In the genomic region with DNA sequence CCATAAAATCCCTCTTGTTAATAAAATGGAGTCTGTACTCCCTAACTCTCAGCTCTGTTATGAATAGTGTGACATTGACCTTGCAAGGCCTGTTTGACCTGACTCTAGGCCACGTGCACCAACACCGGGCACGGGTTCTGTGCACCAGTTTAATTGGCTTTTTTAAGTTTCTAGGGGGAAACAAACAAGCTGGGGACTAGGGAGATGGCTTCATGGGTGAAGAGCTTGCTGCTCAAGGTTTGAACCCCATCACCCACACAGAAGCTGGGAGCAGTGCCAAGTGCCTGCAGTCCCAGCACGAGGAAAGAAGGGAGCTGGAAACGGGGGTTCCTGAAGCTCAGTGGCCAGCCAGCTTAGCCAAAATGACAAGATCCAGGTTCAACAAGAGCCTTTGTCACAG, we compare ENCODE assay signal across 14 mouse cellular contexts.
DNase-seq lines count a peak whose midpoint lies in the region; ATAC-seq and TF ChIP-seq lines count a peak whose summit lies in the region.
"Had no signal": no experiment of that assay in that cellular context is flagged by ENCODE, and none has a peak within 500 bp of the region (broad histone marks: within the 10 kb centered on the region; RNA-seq: fewer than 3 reads in every experiment).

No protein-coding gene starts in this region.

- no peaks in the 10 kb centered on the region for H3K27me3 ChIP-seq in limb, embryonic 12.5 days
- H3K27me3 ChIP-seq in limb, embryonic 10.5 days (ENCODE audit: low read depth, poor library complexity, severe bottlenecking) = no peaks in the 10 kb centered on the region
- no peaks in the 10 kb centered on the region for H3K27me3 ChIP-seq in midbrain, embryonic 14.5 days (ENCODE audit: control insufficient read depth, insufficient read depth, low read length)
- H3K27me3 ChIP-seq: embryonic facial prominence, embryonic 12.5 days had no signal

- 85% methylated on average over 5 of the region's 5 CpGs for WGBS in limb, embryonic 12.5 days
- 90% methylated on average over 5 of the region's 5 CpGs for WGBS in limb, embryonic 10.5 days
- 78% methylated on average over 5 of the region's 5 CpGs for WGBS in midbrain, embryonic 14.5 days

- H3K4me3 ChIP-seq in gastrocnemius, adult 2 months = no peak overlapping the region
- no peak overlapping the region for H3K4me3 ChIP-seq in limb, embryonic 12.5 days (replicated peaks)
- no peak overlapping the region for H3K4me3 ChIP-seq in limb, embryonic 10.5 days
- H3K4me3 ChIP-seq in midbrain, embryonic 14.5 days (replicated peaks; ENCODE audit: low read depth, low read length) = no peak overlapping the region
- H3K4me3 ChIP-seq: embryonic facial prominence, embryonic 12.5 days; forebrain, embryonic 10.5 days had no signal

- DNase-seq in gastrocnemius, adult 2 months = peak; percentile 39
- no peak for DNase-seq in gastrocnemius, postnatal 10 days
- DNase-seq in limb, embryonic 10.5 days (ENCODE audit: low spot score) = no peak
- peak; percentile 18 for DNase-seq in ZHBTc4 (ENCODE audit: low read depth, low spot score)
- peak; percentile 83 for DNase-seq in kidney, adult 9 months
- no peak for DNase-seq in cerebellum, adult 9-10 months
- DNase-seq in midbrain, embryonic 14.5 days = no peak
- DNase-seq: cerebellum, postnatal 14 days; right cerebral cortex, postnatal 25 days; thymus, postnatal 4 days had no signal

- H3K9ac ChIP-seq in limb, embryonic 12.5 days (replicated peaks) = no peak overlapping the region
- no peak overlapping the region for H3K9ac ChIP-seq in midbrain, embryonic 14.5 days (replicated peaks; ENCODE audit: low read length)
- H3K9ac ChIP-seq: embryonic facial prominence, embryonic 12.5 days had no signal

- peaks cover 75% of the 10 kb centered on the region for H3K36me3 ChIP-seq in limb, embryonic 12.5 days
- H3K36me3 ChIP-seq in limb, embryonic 10.5 days = peaks cover 75% of the 10 kb centered on the region
- no peaks in the 10 kb centered on the region for H3K36me3 ChIP-seq in midbrain, embryonic 14.5 days (ENCODE audit: control insufficient read depth, insufficient read depth, low read length)

- no peaks in the 10 kb centered on the region; the same call in 1 of the 2 replicates for H3K4me1 ChIP-seq in limb, embryonic 12.5 days (replicated peaks)
- peaks cover 39% of the 10 kb centered on the region for H3K4me1 ChIP-seq in limb, embryonic 10.5 days
- no peaks in the 10 kb centered on the region for H3K4me1 ChIP-seq in midbrain, embryonic 14.5 days (ENCODE audit: control insufficient read depth, insufficient read depth, low read length)
- H3K4me1 ChIP-seq: embryonic facial prominence, embryonic 12.5 days had no signal

- H3K27ac ChIP-seq in gastrocnemius, adult 2 months = peak overlapping the region; percentile 90
- 0 out of 2 replicates have a peak overlapping the region, but pooled peaks have one; percentile 17 for H3K27ac ChIP-seq in limb, embryonic 12.5 days
- no peak overlapping the region for H3K27ac ChIP-seq in limb, embryonic 10.5 days
- no peak overlapping the region for H3K27ac ChIP-seq in midbrain, embryonic 14.5 days (replicated peaks; ENCODE audit: low read depth, low read length)
- H3K27ac ChIP-seq: embryonic facial prominence, embryonic 12.5 days; forebrain, embryonic 10.5 days had no signal

- H3K9me3 ChIP-seq in limb, embryonic 12.5 days = no peaks in the 10 kb centered on the region
- no peaks in the 10 kb centered on the region for H3K9me3 ChIP-seq in limb, embryonic 10.5 days (replicated peaks)
- no peaks in the 10 kb centered on the region for H3K9me3 ChIP-seq in midbrain, embryonic 14.5 days (ENCODE audit: control insufficient read depth, low read length)
- H3K9me3 ChIP-seq: embryonic facial prominence, embryonic 12.5 days; forebrain, embryonic 10.5 days had no signal

- ATAC-seq in limb, embryonic 12.5 days (ENCODE audit: insufficient number of reproducible peaks, insufficient read depth, low FRiP score, low TSS enrichment, low read depth) = no peak
- no peak for ATAC-seq in midbrain, embryonic 14.5 days (ENCODE audit: low FRiP score, low TSS enrichment)

- no peak overlapping the region for H3K4me2 ChIP-seq in limb, embryonic 12.5 days
- no peak overlapping the region for H3K4me2 ChIP-seq in midbrain, embryonic 14.5 days (ENCODE audit: low read length)
- H3K4me2 ChIP-seq: embryonic facial prominence, embryonic 12.5 days; heart, embryonic 11.5 days had no signal

- TF ChIP-seq CTCF in gastrocnemius, adult 2 months (IDR thresholded peaks at IDR 0.05) = no peak

- intact Hi-C loops in gastrocnemius, adult 2 months (cut with DNase I) = no loop called here

Comparison
In these comparisons a context has a peak if more than half of its experiments do, and no peak if none do; other contexts are left out.
1. DNase-seq: peak in gastrocnemius, adult 2 months (single experiment), ZHBTc4 (single experiment) and kidney, adult 9 months (single experiment); none in gastrocnemius, postnatal 10 days (single experiment), limb, embryonic 10.5 days (single experiment), cerebellum, adult 9-10 months (single experiment) and midbrain, embryonic 14.5 days (single experiment).
2. H3K27ac ChIP-seq: peak in gastrocnemius, adult 2 months (single experiment) and limb, embryonic 12.5 days (single experiment); none in limb, embryonic 10.5 days (single experiment) and midbrain, embryonic 14.5 days (single experiment).